Mouse (Mus musculus) lung, embryonic 16.5 days (tissue): ENCODE measurements at regions not wholly inside any gene's neighbourhood (a gene's known extent, or its start where the extent isn't known, plus 50 kb on each side); places are given as distances from the start of the nearest gene placed in this dataset.

Source experiments
- ATAC-seq: fragments of 200-750 bp; cut with Nextera tagmentation; 2 replicates; pipeline ENCODE4 v1.8.0; 2017; ENCODE audit warnings: low read depth, mild to moderate bottlenecking, moderate library complexity
- H3K27ac ChIP-seq: fragments of 300-500 bp; sonication (generic); 2 replicates; pipeline ENCODE4 v1.5.1; 2014; ENCODE audit warnings: mild to moderate bottlenecking, control low read depth, low read length
- H3K27me3 ChIP-seq: fragments of 300-500 bp; sonication (generic); 2 replicates; pipeline ENCODE4 v1.6.1; 2014; ENCODE audit warnings: low read depth, low read length, mixed read lengths; ENCODE audit not compliant: control insufficient read depth, insufficient read depth
- H3K36me3 ChIP-seq: fragments of 300-500 bp; sonication (generic); 2 replicates; pipeline ENCODE4 v1.6.1; 2014; ENCODE audit warnings: low read length; ENCODE audit not compliant: control insufficient read depth, insufficient read depth
- H3K4me1 ChIP-seq: fragments of 300-500 bp; sonication (generic); replicated peaks from 2 replicates; pipeline ENCODE4 v1.6.1; 2014; ENCODE audit warnings: low read length, mixed read lengths; ENCODE audit not compliant: control insufficient read depth, insufficient read depth
- H3K4me2 ChIP-seq: fragments of 300-500 bp; sonication (generic); 2 replicates; pipeline ENCODE4 v1.6.1; 2014; ENCODE audit warnings: low read depth, low read length, control low read depth
- H3K4me3 ChIP-seq: fragments of 300-500 bp; sonication (generic); 2 replicates; pipeline ENCODE4 v1.5.1; 2014; ENCODE audit warnings: mild to moderate bottlenecking, low read length, control low read depth
- H3K9ac ChIP-seq: fragments of 300-500 bp; sonication (generic); 2 replicates; pipeline ENCODE4 v1.6.1; 2014; ENCODE audit warnings: low read length, control low read depth
- H3K9me3 ChIP-seq: fragments of 300-500 bp; sonication (generic); 2 replicates; pipeline ENCODE4 v1.6.1; 2016; ENCODE audit warnings: low read length; ENCODE audit not compliant: control insufficient read depth
- WGBS: fragments of 180-500 bp; shearing (Covaris S2); extraction: QIAGEN DNeasy Blood & Tissue Kit; methylation state at CpG from one replicate; pipeline ENCODE4 v1.1.7; 2014; 5-methylcytosine and 5-hydroxymethylcytosine counted together

DNA sequence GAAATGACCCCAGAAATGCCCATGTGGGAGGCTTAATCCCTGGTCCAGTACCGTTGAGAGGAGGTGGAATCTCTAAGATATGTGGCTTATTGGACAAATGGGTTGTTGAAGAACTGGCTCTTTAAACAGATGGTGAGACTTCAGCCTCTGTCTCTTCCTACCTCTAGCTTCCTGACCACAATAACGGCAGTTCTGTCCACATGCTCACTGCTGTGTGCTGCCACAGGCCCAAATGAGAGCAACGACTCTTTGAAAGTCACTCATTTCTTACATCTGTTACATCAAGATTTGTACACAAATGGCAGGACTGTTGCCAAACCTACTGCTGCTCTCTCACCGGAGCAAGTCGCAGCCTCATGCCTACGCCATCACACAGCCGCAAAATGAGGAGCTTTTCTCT is 217.6 kb upstream of the Slc7a11 start:
- no peaks in the 10 kb centered on the region for H3K9me3 ChIP-seq
- H3K9ac ChIP-seq: no peak overlapping the region
- no peaks in the 10 kb centered on the region for H3K4me1 ChIP-seq
- H3K36me3 ChIP-seq: no peaks in the 10 kb centered on the region
- no peak overlapping the region for H3K4me3 ChIP-seq
- no peaks in the 10 kb centered on the region for H3K27me3 ChIP-seq
- no peak overlapping the region for H3K4me2 ChIP-seq
- no peak for ATAC-seq
- WGBS: 56% methylated on average over 7 of the region's 7 CpGs
- no peak overlapping the region for H3K27ac ChIP-seq

- H3K9me3 ChIP-seq: no peaks in the 10 kb centered on the region
- ATAC-seq: no peak
- no peaks in the 10 kb centered on the region for H3K36me3 ChIP-seq
- no peaks in the 10 kb centered on the region for H3K27me3 ChIP-seq
- H3K27ac ChIP-seq: no peak overlapping the region
- no peak overlapping the region for H3K4me2 ChIP-seq
- no peak overlapping the region for H3K4me3 ChIP-seq
- 80% methylated on average over 3 of the region's 3 CpGs for WGBS
- H3K9ac ChIP-seq: no peak overlapping the region
- H3K4me1 ChIP-seq: no peaks in the 10 kb centered on the region
Measured at GRCm38 (mm10) chr3:50660566-50660965, 217.2 kb upstream of the Slc7a11 start.

- H3K36me3 ChIP-seq: no peaks in the 10 kb centered on the region
- no peaks in the 10 kb centered on the region for H3K9me3 ChIP-seq
- WGBS: 68% methylated on average over 2 of the region's 2 CpGs
- no peaks in the 10 kb centered on the region for H3K27me3 ChIP-seq
- H3K4me2 ChIP-seq: no peak overlapping the region
- no peak overlapping the region for H3K9ac ChIP-seq
- no peak overlapping the region for H3K4me3 ChIP-seq
- no peaks in the 10 kb centered on the region for H3K4me1 ChIP-seq
- no peak for ATAC-seq
- H3K27ac ChIP-seq: no peak overlapping the region
Measured at GRCm38 (mm10) chr3:50657890-50658289, 214.5 kb upstream of the Slc7a11 start.

DNA sequence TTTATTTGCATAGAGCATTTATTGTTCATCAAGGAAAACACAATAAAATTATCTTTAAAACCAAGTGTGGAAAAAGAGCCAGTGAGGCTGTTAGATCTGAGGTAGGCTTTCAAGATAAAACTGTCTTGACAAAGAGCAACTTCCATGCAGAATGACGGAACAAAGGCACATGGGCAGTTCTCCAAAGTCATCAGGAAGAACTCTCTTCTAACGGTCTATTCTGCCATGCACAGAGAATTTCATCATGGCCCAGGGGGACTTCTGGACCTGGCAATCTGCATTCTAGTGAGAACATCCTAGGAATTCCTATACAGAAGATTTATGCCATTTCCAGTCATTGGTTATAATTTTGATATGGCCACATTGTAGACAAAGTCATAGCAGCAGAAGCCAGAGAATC is 211.0 kb upstream of the Slc7a11 start:
- WGBS: 63% methylated on average over 2 of the region's 2 CpGs

DNA sequence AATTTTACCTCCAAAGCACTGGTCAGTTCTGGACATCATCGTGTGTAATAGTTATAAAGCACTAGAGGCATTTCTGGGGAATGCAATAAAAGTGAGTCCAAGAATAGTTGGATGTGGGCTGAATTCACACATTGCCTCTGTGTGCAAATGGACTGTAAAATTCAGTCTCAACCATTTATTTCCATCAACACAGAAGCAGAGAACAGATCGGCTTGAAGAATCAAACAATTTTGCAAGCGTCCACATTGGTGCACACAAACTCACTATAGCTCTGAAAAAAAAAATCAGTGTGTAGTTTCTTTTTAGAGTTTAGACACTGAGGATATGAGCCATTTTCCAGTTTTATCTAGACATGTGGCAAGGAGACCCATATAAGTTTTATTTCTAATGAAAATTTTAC is 208.9 kb upstream of the Slc7a11 start:
- Histone ChIP-seq H3K36me3 (no peaks in the 10 kb centered on the region), H3K27me3 (no peaks in the 10 kb centered on the region), H3K4me2 (no peak overlapping the region), H3K9ac (no peak overlapping the region), H3K27ac (no peak overlapping the region), H3K9me3 (no peaks in the 10 kb centered on the region), H3K4me1 (no peaks in the 10 kb centered on the region), H3K4me3 (no peak overlapping the region)
- WGBS: 93% methylated on average over 3 of the region's 3 CpGs
- no peak for ATAC-seq

More for the DNA sequence above, 211.0 kb upstream of the Slc7a11 start:
- H3K36me3 ChIP-seq: no peaks in the 10 kb centered on the region
- no peak overlapping the region for H3K27ac ChIP-seq
- H3K4me1 ChIP-seq: no peaks in the 10 kb centered on the region
- H3K27me3 ChIP-seq: no peaks in the 10 kb centered on the region
- no peak overlapping the region for H3K4me3 ChIP-seq
- no peak overlapping the region for H3K9ac ChIP-seq
- H3K4me2 ChIP-seq: no peak overlapping the region
- no peaks in the 10 kb centered on the region for H3K9me3 ChIP-seq
- ATAC-seq: no peak

- no peak overlapping the region for H3K4me3 ChIP-seq
- WGBS: 78% methylated on average over 2 of the region's 2 CpGs
- H3K4me1 ChIP-seq: no peaks in the 10 kb centered on the region
- no peak overlapping the region for H3K9ac ChIP-seq
- H3K9me3 ChIP-seq: no peaks in the 10 kb centered on the region
- H3K27me3 ChIP-seq: no peaks in the 10 kb centered on the region
- ATAC-seq: no peak
- no peaks in the 10 kb centered on the region for H3K36me3 ChIP-seq
- H3K4me2 ChIP-seq: no peak overlapping the region
- H3K27ac ChIP-seq: no peak overlapping the region
Measured at GRCm38 (mm10) chr3:50643068-50643467, 199.7 kb upstream of the Slc7a11 start.

GRCm38 (mm10) chr3:50639907-50640323 is 196.5 kb upstream of the Slc7a11 start:
- H3K4me1 ChIP-seq: no peaks in the 10 kb centered on the region
- no peak overlapping the region for H3K27ac ChIP-seq
- H3K9me3 ChIP-seq: no peaks in the 10 kb centered on the region
- H3K4me3 ChIP-seq: no peak overlapping the region
- H3K4me2 ChIP-seq: no peak overlapping the region
- ATAC-seq: no peak
- H3K36me3 ChIP-seq: no peaks in the 10 kb centered on the region
- WGBS: 77% methylated on average over 12 of the region's 12 CpGs
- H3K9ac ChIP-seq: no peak overlapping the region
- no peaks in the 10 kb centered on the region for H3K27me3 ChIP-seq

DNA sequence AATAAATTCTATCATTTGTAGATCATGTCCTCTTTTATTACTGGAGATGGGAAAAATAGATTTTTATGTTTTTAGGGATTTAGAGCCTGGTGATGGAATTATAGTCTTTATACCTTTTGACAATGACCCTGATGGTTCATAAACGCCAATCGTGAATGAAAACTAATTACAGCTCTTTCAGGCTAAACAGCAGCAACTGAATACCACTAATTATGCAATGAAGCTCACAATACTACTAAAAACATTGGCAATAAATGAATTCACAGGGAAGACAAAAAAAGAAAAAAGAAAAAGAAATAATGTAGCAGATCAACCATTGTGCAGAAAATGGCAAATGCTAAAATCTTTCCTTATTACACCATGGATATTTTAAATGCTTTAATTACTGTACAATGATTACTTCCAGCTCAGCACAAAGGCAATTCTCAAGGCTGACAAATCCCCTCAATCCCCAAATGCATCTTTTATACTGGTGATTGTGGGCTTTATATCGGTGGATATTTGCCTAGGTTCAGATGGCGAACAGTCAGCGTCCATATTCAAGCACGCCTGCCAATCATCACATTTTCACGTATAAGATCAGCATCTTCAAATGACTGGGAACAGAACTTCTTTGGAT is 191.2 kb upstream of the Slc7a11 start:
- H3K4me1 ChIP-seq: no peaks in the 10 kb centered on the region
- no peak overlapping the region for H3K4me2 ChIP-seq
- H3K27ac ChIP-seq: no peak overlapping the region
- H3K9me3 ChIP-seq: no peaks in the 10 kb centered on the region
- no peak overlapping the region for H3K9ac ChIP-seq
- 90% methylated on average over 7 of the region's 7 CpGs for WGBS
- H3K27me3 ChIP-seq: no peaks in the 10 kb centered on the region
- H3K36me3 ChIP-seq: no peaks in the 10 kb centered on the region
- H3K4me3 ChIP-seq: no peak overlapping the region
- ATAC-seq: no peak

DNA sequence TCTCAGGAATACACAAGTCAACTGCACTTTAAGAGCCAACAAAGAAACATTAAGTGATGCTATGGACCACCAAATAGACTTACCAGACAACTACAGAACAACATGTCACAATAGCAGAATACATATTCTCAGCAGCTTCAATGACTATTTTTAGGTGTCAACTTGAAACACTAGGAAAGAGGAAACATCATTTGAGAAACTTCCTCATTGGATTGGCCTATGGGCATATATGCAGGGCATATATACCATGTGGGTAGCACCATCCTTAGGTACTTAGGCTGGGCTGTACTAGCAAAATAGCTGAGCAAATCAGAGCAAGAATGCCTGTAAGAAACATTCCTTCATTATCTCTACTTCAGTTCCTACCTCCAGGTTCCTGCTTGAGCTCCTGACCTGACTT is 187.9 kb upstream of the Slc7a11 start:
- Histone ChIP-seq H3K4me1 (no peaks in the 10 kb centered on the region), H3K36me3 (no peaks in the 10 kb centered on the region), H3K4me3 (no peak overlapping the region), H3K9ac (no peak overlapping the region), H3K27me3 (no peaks in the 10 kb centered on the region), H3K4me2 (no peak overlapping the region), H3K27ac (no peak overlapping the region), H3K9me3 (no peaks in the 10 kb centered on the region)
- no peak for ATAC-seq

GRCm38 (mm10) chr3:50628092-50628696 is 184.8 kb upstream of the Slc7a11 start:
- ATAC-seq: no peak
- WGBS: 66% methylated on average over 9 of the region's 9 CpGs
- Histone ChIP-seq H3K27ac (no peak overlapping the region), H3K36me3 (no peaks in the 10 kb centered on the region), H3K4me2 (no peak overlapping the region), H3K4me3 (no peak overlapping the region), H3K9me3 (no peaks in the 10 kb centered on the region), H3K27me3 (no peaks in the 10 kb centered on the region), H3K9ac (no peak overlapping the region), H3K4me1 (no peaks in the 10 kb centered on the region)
